ENCODE assay signal across 10 mouse cellular contexts in genomic region chr4:54533846-54534245, GRCm38 (mm10).
DNase-seq lines count a peak whose midpoint lies in the region; ATAC-seq lines count a peak whose summit lies in the region.
"Had no signal": no experiment of that assay in that cellular context is flagged by ENCODE, and none has a peak within 500 bp of the region (broad histone marks: within the 10 kb centered on the region; RNA-seq: fewer than 3 reads in every experiment).

No protein-coding gene starts in this region.

- no peak overlapping the region for H3K9ac ChIP-seq in forebrain, embryonic 13.5 days

- H3K9me3 ChIP-seq in forebrain, embryonic 13.5 days (replicated peaks): no peaks in the 10 kb centered on the region

- DNase-seq in left cerebral cortex, adult 11 months (ENCODE audit: low spot score): peak; percentile 8
- DNase-seq in left cerebral cortex, postnatal 36 days (ENCODE audit: low spot score in 2 of 2): no peak
- DNase-seq in layer of hippocampus, adult 8-10 months (ENCODE audit: low spot score in 2 of 2): peak; percentile 15 to 25
- DNase-seq in retina, embryonic 14.5 days (ENCODE audit: low spot score): peak; percentile 36
- no peak for DNase-seq in natural killer cell, adult 2 months (ENCODE audit: low spot score in 2 of 2)
- no peak for DNase-seq in adrenal gland, postnatal 4 days (ENCODE audit: low spot score in 2 of 2)
- DNase-seq in heart, adult 9 months (ENCODE audit: low spot score in 2 of 2): no peak
- DNase-seq: cerebellum, postnatal 14 days; lung, postnatal 36 days had no signal

- peak overlapping the region; percentile 61 for H3K27ac ChIP-seq in forebrain, embryonic 13.5 days

- H3K4me3 ChIP-seq in forebrain, embryonic 13.5 days: no peak overlapping the region

- peaks cover 19% of the 10 kb centered on the region for H3K4me1 ChIP-seq in forebrain, embryonic 13.5 days

- H3K4me2 ChIP-seq in forebrain, embryonic 13.5 days: no peak overlapping the region

- WGBS in forebrain, embryonic 13.5 days: 11% methylated on average over 2 of the region's 2 CpGs

- H3K27me3 ChIP-seq in forebrain, embryonic 13.5 days: no peaks in the 10 kb centered on the region

- no peaks in the 10 kb centered on the region for H3K36me3 ChIP-seq in forebrain, embryonic 13.5 days (ENCODE audit: poor library complexity, severe bottlenecking)

- ATAC-seq in forebrain, embryonic 13.5 days: peak; percentile 95

- intact Hi-C loops in left cerebral cortex, postnatal 36 days (cut with DNase I): no loop called here

Comparison
In these comparisons a context has a peak if more than half of its experiments do, and no peak if none do; other contexts are left out.
1. DNase-seq: peak in left cerebral cortex, adult 11 months (single experiment), layer of hippocampus, adult 8-10 months (2 of 2) and retina, embryonic 14.5 days (single experiment); none in left cerebral cortex, postnatal 36 days (0 of 2), natural killer cell, adult 2 months (0 of 2), adrenal gland, postnatal 4 days (0 of 2) and heart, adult 9 months (0 of 2).